Mouse (Mus musculus): ENCODE data around the gene Tpgs1.

The Tpgs1 gene

DNA sequence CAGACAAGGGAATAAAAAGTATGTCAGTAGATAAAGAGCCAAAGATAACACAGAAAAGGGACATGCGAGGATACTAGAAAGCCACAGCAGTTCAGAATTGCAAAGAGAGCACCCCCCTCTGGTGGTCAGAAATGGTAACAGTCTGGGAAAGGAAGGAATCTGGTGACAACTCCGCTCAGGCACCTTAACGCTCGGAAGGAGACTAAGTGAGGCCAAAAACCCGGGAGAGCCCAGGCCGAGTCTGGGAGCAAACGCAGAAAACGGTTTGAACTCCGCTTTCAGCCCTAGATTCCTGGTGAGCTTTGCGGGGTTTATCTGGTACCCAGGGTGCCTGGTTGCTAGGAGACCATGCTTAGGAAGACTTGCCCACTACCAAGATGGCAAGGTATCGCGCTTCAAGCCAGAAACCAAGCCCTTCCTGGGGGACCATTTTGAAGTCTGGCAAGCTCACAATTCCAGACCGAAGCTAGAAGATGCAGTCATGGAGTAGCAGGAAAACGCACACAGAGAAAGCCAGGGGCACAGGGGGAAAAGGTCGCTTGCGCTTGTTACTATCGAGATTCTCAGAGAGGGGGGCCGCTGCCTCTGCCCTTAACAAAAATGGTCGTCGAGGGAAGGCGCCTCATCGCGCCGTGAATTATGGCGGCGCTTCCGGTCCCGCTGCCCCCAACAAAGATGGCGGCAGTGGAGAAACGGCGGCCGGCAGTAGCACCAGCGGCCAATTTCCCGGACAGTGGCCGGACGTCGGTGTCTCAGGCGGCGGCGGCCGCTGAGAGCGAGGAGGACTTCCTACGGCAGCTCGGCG is at the start of gene Tpgs1:
Gene Tpgs1 (plus strand): TSS at position 599 of the 805 bp plus-strand sequence.
- peak; percentile 82 to 92 for DNase-seq (ENCODE audit: low spot score in 2 of 2)

DNA sequence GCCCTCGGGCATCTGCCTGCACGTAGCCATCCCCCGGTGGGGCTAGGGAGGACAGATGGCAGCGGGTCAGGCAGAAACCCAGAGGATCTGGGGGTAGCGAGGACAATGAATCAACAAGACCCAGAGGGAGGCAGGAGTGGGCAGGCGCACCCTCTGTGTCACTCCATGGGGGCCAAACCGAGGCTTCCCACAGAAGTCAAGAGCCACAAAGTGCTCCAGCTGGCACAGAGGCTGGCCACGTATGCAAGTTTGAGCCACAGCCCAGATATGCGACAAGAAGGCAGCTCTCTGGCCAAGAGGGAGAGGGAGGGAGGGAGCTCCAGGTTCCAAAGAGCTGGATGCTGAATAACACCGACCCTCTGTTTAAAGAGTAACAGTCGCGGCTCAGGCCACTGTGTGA is 45.2 kb upstream of the Tpgs1 start:
- no peak for DNase-seq (ENCODE audit: low spot score in 2 of 2)

DNA sequence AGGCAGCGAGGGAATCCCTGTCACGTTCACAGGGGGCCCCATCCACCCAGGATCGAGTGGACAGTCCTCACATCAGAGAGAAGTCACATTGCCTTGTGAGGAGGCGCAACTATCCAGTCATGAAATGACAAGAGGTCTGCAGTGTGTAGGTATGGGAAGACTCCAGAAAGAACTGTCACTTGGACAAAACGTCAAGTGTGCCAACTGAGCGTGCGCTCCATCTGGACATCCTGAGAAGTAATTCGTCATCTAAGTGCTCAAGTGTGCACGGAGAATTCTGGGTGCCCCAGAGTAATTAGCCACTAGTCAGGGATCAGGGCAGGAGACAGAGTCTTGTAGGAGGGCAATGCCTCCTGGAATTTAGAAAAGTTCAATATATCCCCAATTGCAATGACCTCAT is 43.8 kb upstream of the Tpgs1 start:
- DNase-seq (ENCODE audit: low spot score in 2 of 2): no peak

DNA sequence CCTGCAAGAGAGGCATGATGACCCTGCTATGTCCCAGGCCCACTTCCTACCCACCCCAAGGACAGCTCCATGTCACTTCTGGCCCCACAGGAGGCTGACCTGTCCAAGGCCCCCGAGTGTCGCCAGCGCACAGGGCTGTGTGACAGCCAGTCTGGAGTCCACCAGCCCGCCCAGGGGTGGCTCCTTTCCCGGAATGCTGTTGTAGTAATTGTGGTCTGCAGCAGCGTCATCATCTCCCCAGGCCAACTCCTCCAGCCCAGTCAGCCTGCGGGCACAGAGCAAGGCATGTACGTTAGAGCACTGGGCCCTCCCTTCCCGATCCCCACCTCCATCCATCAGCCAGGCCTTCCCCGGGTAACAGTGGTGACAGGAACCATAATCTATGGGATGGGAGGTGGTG is 43.0 kb upstream of the Tpgs1 start:
- DNase-seq (ENCODE audit: low spot score in 2 of 2): no peak

DNA sequence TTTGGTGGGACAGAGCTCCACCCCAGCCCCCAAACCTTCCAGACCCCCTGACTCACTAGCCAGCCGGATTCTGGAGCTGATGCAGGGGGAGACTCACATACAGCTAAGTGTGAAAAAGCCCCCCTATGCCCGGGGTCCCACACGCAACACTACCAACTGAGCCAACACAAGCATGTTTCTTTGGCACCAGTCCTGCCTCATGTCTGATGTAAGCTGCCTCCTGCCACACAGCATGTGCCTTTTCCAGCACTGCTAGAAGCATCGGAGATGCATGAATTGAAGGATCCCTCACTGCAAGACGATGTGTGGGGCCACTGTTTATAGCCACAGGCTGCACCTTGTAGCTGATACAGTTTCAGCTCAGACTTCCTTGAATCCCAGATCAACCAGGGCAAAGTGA is 40.8 kb upstream of the Tpgs1 start:
- no peak for DNase-seq (ENCODE audit: low spot score in 2 of 2)

DNA sequence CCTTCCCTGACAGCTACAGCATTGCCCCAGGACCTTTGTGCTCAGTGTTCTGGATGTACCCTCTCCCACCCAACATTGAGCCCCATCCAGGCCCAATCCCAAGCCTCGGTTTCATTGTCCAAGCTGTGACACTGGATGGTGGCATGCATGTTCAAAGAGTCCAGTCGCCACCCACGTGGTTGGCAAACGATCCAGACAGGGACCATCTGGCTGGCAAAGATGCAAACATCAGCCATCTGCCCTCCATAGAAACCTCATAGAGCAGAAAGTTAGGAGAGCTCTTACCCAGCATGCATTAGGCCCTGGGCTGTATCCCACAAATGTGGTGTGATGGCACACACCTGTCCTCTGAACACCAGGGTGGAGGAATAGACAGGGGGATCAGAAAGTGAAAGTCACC is 37.7 kb upstream of the Tpgs1 start:
- DNase-seq (ENCODE audit: low spot score in 2 of 2): no peak

DNA sequence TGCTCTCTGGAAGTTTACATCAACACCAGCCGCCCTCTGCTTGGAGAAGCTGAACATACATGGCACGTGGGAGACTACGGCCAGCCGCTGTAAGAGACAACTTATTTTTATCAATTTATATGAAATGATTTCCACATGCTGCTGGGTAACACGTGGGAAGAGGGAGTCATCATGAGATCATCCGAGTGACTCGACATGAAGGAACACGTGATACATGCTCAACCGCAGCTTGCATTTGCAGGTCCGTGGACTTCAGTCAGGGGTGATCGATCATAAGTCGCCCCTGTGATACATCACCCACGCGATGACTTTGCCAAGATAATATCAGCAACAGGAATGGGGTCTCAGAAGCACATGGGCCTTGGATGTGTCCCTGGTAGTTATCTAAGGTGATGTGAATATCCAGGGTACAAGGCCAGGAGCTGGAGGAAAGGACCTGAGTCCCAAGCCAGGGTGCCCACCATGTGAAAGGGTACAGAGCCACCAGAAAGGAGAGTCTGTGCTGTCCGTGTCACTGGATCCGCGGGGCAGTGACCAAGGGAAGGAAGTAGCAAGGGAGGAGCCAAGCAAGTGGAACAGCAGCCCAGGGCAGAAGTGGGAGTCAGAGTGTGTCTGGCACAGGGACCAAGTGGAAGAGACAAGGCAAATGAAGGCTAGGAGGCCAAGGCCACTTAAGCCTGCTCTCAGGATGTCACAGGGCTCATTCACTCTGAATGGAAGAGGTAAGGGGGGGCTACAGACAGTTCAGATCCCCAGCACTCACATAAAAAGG is 36.0 kb upstream of the Tpgs1 start:
- no peak for DNase-seq (ENCODE audit: low spot score in 2 of 2)

DNA sequence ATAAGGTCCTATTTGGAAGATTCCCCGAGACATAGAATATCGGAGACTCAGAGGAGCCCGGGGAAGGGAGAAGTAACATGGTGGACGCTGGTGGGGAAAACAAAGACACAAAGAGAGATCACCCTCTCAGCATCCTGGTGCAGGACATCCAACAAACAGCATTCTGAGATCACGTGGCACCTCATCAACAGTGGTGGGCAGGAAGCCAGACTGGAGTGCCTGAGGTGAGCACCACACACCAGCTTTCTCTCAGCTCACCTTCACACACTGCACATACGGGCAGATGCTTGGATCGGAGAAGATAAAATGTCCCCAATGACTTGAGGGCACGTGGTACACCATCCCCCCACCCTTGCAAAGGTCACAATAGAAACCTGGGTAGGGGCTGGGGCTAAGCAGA is 32.9 kb upstream of the Tpgs1 start:
- no peak for DNase-seq (ENCODE audit: low spot score in 2 of 2)

DNA sequence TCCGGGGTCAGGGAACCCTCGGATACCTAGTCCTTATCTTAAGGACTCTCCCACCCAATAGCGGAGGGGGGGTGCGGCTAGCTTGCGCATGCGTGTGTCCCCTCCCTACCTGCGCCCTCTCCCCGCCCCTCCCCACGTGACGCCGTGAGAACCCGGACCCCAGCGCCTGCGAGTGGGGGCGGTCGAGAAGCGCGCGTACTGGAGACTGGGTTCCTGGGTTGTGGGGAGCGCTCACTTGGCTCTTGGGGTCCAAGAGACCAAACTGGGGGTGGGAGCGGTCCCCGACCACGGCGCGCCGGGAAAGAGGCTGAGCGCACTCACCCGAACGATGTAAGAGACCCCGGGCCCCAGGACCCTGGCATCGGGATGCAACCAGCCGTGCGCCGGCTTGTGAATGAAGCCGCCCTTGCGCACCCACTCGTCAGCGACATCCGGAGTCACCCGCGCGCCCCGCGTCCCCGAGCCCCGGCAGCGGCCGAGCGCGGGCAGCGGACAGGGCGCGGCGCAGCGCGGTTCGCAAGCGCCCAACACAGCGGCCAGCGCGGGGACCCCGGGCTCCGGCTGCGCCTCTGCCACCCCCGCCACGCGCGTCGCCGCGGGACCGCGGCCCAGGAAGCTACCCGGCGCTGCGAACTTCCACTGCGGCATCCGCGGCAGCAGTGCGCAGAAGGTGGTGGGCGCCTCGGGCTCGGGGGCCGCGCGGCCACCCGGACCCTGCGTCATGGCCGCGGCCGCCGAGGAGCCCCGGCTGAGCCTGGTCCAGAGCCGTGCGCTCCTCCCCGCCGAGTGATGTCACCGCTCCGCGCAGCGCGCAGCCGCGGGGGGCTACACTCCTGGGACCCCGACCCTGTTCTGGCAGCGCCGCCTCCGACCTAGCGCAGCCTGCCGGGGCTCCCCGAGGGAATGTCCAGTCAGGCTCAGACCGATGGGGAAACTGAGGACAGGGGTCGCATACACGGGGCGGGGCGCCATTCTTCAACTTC is 31.8 kb upstream of the Tpgs1 start, which contains the start of gene Shc2:
Gene Shc2 (minus strand): TSS at position 791 of the 983 bp plus-strand sequence.
- DNase-seq (ENCODE audit: low spot score in 2 of 2): no peak

DNA sequence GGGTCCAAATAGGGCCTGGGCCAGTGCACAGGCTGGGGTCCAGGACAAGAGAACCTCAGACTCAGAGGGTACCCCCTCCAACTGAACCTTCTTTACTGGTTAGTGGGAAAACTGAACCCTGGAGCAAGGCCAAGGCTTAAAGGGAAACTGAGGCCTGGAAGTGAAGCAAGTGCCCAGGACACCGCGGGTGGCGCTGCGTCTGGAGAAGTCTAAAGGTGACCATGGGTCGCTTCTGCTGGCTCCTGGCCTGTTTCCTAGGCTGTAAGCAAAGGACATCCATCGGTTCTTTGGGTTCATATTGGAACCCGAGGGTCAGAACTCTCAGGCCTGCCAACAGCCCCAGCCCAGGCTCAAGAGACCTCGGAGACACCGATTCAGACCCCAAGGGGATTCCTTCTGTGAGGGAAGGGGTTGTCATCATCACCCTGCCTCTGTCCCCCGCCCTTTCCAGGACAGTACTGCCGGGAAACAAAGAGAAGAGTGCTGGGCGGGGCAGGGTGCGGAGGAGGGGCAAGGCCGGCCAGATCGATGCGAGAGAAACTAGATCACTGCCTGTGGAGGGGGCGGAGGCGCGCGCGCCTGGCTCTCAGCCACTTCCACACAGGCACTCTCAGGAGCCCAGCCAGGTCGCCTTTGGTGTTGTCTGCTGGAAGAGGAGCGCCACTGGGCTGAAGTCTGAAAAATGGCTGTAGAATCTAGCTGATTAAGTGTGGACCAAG is 30.5 kb upstream of the Tpgs1 start:
- DNase-seq (ENCODE audit: low spot score in 2 of 2): no peak

DNA sequence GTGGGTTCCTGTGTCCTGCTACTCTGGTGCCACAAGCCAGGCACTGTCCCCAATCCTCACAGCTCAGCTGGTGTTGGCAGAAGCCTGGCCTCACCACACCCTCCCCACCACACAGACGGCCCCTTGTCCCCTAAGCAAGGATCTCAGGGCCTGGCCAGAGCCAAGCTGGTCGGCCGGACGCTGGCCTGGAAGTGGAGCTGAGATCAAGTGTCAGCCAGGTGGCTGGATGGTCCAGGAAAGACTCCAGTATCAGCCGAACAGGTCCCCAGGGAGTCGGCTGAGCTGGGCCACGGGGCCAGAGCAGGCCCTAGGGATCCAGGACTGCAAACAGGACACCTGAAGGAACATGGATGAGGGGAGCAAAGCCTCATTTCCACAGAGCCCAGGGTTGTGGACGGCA is 23.5 kb upstream of the Tpgs1 start, which contains the start of gene Odf3l2:
Gene Odf3l2 (minus strand): TSS at position 28 of the 400 bp plus-strand sequence.
- DNase-seq (ENCODE audit: low spot score in 2 of 2): no peak

DNA sequence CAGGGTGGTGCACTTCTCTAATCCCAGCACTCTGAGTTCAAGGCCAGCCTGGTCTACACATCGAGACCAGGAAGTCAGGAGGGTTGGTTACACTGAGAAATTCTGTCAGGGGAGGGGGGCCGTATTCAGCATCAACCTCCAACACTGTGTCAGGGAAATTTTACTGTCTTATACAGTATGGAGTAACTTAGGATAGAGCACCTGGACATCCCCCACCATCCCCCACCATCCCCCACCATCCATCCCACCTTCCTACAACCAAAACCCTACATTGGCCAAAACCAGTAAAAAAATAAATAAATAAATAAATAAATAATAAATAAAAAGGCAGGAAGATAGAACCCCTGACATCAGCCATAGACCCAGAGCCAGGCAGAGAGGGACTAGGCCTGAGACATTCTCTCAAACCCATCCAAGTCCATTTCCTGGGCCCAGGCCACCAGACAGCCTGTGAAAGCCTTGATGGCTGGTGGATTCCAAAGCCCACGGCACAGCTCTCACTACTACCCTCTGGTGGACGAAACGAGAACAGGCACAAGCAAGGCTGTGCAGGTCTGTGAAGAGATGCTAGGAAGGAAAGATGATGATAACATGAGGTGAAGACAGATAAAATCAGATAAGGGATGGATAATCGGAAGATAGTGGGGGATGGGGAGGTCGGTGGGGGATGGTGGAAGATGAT is 20.0 kb upstream of the Tpgs1 start:
- peak; percentile 59 to 82 for DNase-seq (ENCODE audit: low spot score in 2 of 2)

DNA sequence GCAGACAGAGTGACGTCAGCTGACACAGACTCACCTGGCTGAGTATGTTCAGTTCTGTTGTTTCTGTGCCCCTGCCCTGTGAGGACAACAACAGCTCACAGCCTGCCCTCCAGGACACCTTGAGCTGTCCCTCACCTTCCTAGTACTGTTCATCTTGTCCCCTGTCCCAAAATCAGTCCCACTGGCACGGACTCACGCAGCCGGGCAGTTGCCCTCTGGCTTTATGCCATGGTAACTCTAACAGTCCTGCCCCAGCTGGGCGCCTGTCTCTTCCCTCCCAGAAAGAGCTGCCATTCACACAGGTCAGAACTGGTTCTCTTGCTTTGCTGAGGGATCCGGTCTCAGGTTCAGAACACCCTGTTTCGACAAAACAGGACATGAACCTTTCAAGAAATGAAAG is 16.4 kb upstream of the Tpgs1 start:
- DNase-seq (ENCODE audit: low spot score in 2 of 2): no peak

DNA sequence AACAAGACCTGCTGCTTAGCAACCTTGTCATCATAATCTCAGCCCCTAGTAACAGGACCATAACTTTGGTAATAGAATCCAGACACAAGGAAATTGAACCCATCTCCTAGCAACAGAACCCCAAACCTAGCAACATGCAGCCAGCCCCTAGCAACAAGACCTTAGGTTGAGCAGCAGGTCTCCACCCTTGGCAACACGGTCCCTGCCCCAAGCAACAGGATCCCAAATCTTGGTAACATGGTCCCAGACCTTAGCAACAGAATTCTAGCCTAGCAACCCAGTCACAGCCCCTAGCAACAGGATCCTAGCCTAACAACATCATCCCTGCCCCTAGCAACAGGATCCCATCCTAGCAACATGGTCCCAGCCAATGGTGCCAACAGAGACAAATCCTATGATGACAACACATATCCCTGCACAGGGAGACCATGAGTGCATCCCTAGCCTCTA is 14.2 kb upstream of the Tpgs1 start:
- DNase-seq (ENCODE audit: low spot score in 2 of 2): no peak

DNA sequence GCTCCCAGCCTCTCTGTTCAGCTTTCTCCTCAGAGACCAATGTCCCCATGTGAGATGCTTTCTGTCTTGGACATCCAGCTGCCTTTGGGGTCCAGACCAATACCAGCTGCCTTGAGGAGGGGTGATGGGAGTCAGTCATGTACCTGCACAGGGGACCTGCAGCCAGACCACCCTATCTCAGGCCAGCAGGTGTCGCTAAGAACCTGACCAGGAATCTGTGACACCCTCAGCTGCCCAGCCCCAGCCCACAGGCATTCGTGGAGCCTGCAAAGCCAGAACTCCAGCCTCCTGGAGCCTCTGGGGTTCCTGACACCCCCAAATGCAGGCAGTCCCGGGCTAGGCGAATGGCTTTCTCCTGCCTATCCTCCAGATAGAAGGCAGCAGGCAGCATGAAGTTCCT is 10.3 kb upstream of the Tpgs1 start:
- DNase-seq (ENCODE audit: low spot score in 2 of 2): peak in 1 of 2 experiments; percentile 71

DNA sequence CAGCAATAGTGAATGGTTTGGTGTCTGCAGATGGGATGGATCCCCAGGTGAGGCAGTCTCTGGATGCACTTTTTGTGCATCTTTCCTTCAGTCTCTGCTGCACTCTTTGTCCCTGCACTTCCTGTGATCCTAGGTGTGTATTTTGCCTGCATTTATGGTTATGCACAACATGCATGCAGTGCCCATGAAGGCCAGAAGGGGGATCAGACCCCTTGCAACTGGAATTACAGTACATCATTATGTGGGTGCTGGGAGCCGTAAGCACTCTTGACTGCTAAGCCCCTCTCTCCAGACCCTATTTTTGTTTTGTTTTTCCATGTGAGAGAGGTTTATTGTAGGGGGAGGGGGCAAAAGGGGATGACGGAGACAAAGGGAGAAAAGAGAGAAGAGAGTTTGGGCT is 8.9 kb upstream of the Tpgs1 start:
- DNase-seq (ENCODE audit: low spot score in 2 of 2): no peak

DNA sequence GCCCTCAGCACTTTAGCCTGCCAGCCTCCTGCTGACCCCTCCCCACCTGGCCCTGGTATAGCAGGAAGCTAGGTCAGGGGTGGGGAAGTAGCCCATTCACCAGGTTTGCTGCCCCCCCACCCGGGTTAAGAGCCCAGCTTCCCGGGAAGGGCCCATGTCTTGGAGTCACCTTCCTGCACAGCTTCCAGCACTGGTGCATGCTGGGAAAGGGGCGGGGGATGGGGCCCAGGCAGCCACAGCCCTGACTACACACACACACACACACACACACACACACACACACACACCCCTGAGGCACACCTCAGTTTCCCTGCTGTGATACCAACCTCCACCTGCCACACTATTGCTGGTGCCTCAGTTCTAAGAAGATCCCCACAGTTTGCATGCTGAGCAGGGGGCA is 7.3 kb upstream of the Tpgs1 start:
- no peak for DNase-seq (ENCODE audit: low spot score in 2 of 2)

DNA sequence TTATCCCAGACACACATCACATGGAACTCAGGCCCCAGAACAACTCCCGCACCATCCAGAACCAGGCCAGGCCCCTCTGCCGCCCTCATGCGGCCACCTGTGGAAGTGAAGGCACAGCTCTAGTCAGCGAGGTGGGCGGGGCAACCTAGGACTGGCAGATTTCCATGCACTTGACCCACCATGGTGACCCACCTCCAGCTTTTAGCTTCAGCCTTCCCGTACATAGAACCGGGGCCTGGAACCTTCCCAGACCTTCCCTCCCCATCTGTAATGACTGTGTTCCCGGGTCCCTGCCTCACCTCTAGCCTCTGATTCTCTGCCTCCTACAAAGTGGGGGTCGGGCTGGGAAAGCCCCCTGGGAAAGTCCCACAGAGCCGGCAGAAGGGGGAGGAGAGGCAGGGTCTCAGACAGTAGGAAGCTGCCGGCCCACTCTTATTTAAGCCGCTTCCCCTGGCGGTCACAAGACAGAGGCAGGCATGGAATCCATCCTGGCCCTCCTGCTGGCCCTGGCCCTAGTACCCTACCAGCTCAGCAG is 5.0 kb upstream of the Tpgs1 start, which contains the start of gene Madcam1:
Gene Madcam1 (plus strand): TSS at position 429 of the 535 bp plus-strand sequence.
- DNase-seq (ENCODE audit: low spot score in 2 of 2): peak; percentile 73 to 91

DNA sequence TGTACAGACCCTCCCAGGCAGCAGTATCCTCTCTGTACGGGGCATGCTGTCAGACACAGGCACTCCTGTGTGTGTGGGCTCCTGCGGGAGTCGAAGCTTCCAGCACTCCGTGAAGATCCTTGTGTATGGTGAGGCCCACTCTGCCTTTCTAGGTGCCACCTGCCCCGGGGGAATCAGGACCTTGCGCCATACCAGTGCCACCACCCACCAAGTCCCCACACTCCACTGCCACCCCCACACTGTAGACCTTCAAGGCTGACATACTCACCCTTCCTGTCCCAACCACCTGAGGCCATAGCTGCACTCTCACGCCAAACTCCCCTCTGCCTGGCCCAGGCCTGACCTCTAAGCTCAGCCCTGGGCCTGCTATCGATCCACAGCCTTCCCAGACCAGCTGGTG is 4.1 kb upstream of the Tpgs1 start:
- DNase-seq (ENCODE audit: low spot score in 2 of 2): no peak

DNA sequence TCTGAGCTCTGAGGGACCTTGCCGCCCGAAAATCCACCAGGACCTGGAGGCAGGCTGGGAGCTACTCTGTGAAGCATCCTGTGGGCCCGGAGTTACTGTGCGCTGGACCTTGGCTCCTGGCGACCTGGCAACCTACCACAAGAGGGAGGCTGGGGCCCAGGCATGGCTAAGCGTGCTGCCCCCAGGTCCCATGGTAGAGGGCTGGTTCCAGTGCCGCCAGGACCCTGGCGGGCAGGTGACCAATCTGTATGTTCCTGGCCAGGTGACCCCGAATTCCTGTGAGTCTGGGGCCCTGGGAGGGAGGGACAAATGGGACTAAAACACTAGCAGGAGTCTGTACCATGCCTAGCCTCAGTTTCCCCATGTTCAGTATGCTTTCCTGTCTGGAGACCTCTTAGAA is 2.7 kb upstream of the Tpgs1 start:
- no peak for DNase-seq (ENCODE audit: low spot score in 2 of 2)
